Mouse (Mus musculus): ENCODE measurements around the gene Xxylt1.

The Xxylt1 gene

DNA sequence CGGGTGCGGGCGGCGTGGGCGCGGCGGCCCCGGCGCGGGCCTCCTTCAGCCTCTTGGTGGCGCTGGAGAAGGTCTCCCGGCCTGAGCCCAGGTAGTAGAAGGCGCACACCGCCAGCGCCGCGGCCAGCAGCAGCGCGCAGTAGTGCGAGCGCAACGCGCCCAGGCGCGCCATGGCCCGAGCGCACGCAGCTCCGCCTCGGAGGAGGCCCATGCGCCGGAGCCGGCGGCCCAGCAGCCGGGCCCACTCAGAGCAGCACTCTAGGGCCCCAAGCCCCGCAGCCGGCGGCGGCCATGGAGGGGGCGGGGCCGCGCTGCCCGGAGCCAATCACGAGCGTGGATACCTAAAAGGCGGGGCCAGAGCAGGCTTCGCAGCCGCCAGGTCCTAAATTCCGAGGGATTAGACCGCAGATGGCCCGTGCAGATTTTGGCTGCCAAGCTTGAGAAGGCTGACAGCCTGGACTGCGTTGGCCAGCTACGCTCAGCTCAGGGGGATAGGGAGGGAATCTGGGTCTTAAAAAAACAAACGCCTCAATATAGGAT, at the start of gene Xxylt1:
Gene Xxylt1 (minus strand): TSS at position 308 of the 540 bp plus-strand sequence.
- DNase-seq = peak; percentile 97 to 98

- DNase-seq = no peak
These were observed 46.9 kb upstream of the Xxylt1 start for GRCm38 (mm10) chr16:31128116-31128515.

GRCm38 (mm10) chr16:31124991-31125390, 43.8 kb upstream of the Xxylt1 start:
- DNase-seq = no peak

GRCm38 (mm10) chr16:31121612-31122011, 40.4 kb upstream of the Xxylt1 start:
- no peak for DNase-seq

GRCm38 (mm10) chr16:31113596-31113995, 32.4 kb upstream of the Xxylt1 start:
- DNase-seq = no peak

GRCm38 (mm10) chr16:31101352-31101751, 20.1 kb upstream of the Xxylt1 start:
- no peak for DNase-seq

DNA sequence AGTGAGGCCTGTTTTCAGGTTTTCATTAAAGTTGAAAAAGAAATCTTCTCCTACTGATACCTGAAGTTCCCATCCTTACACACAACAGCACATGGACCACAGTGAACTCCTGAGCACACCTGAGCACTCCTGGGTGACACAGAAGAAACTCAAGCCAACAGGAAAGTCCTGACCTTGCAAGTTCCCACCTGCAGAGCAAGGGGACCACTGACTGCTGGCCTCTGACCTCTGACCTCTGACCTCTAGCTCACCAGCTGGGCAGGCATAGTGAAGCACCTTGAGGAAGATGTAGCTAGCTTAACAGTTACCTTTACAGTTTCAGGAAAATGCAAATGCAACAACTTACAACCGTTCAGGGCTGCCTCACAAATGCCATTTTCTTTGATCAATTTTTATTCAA, 18.7 kb upstream of the Xxylt1 start:
- DNase-seq = no peak

DNA sequence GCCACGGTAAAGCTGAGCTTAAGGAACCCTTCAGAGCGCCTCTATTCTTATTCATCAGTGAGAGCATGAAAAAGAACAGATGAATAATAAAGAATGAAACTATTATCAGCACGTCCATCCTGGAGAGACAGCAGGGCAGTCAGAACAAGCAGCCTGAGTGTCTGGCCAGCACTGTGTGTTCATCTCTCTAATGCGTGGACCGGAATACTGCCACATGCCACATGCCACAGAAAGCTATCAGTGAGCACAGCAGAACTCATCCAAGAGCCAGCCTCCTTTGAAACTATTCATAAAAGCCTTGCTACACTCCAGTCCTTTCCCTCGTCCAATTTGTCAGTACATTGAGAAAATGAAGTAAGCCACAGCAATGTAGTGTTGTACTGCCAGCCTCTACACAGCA, 12.8 kb upstream of the Xxylt1 start:
- DNase-seq = no peak

DNA sequence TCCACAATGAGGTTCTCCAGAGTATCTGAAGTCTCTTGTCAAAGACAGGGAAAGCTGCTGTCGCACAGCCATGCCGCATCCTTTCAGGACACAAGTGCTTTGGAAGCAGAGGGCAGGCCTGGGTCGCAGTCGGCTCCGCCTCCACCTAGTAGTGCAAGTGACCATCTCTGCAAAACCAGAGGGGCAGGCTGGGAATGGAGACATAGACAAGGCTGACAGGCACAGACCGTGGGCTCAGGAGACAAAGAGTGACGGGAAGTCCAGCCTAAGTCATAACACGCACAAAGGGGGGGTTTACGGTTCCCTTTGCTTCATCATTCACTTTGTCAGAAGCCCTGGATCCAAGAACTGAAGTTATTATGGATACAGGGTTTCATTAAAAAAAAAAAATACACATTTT, 12.0 kb upstream of the Xxylt1 start:
- DNase-seq = no peak

- no peak for DNase-seq
These were observed 659 bp upstream of the Xxylt1 start for GRCm38 (mm10) chr16:31081891-31082290.

DNA sequence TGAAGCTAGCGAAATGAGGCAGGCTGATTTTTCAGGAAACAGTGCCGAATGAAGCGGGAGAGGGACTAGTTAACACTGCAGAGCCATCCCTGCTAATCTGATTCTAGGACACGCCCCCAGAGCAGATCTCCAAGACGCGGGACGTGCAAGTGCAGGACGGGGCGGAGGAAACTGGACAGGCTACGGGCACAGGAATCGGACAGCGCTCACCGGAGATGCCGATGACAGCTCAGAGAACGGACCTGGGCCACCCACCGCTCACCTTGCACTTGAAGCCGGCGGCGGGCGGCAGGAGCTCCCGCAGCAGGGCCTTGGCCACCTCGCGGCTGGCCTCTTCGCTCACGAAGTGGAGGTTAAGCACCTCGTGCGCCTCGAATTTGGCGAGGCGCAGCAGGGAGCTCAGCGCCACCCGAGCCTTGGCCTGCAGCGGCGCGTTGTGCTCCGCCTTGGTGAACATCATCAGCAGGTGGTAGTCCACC, 620 bp downstream of the Xxylt1 start:
- peak; percentile 70 to 81 for DNase-seq

DNA sequence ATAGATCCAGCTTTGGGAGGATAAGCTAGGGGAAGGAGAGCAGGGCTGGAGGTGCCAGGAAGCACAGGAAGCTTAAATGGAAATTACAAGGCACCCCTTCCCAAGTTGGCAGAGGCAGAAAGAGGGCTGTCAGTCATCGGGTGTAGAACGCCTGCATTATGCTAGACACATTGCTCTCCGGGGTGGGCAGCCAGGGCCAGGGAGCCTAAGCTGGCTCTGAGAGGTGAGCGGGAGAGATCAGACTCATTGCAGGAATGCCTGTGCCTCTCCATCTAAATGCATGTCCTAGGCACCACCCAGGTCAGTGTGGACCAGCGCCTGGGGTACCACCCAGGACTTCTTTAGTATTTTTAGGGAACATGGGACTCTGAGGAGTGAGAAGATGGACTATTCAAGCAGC, 3.8 kb downstream of the Xxylt1 start:
- no peak for DNase-seq

- no peak for DNase-seq
These were observed 4.8 kb downstream of the Xxylt1 start for GRCm38 (mm10) chr16:31076436-31076835.

DNA sequence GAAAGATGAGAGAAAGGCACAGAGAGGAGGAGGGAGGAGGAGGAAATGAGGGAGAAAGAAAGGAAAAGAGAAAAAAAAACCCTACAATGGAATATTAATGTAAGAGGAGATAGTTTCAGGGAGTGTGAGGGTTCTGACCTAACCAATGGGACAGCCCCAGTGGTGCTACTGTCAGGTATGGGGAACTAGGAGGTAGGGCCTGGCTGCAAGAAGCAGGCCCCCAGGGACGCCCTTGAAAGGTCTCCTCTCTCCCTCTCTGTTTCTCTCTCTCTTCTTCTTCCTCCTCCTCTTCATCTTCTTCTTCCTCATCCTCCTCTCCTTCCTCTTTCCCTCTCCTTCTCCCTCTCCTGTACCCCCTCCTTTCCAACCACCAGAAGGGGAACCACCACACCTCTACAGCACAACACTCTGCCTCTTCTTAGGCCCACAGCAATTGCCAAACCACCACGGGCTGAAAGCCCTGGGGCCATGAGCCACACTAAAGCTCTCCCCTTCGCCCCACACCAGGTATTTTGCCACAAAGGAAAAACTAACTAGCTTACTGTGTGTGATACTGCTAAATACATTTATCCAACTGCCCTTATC, 6.8 kb downstream of the Xxylt1 start:
- DNase-seq = no peak

DNA sequence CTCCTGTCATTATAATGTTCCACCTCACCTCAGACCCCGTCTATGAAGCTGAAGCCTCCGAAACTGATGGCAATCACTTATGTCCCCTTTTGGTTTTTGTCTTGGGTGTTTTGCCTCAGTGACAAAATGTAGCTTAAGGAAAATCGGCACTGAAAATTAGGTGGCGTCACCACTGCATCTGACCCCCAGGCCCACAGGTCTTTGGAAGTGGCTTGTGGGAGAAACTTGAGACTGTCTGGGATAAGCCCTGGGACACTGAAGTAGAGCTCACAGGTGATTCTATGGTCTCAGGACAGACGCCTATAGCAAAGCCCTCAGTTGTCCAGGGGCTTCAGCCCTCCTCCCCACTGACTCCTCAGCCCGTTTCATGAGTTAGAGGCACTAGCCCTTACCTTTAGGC, 9.5 kb downstream of the Xxylt1 start:
- no peak for DNase-seq

GRCm38 (mm10) chr16:31070358-31071133, 10.7 kb downstream of the Xxylt1 start:
- DNase-seq = peak; percentile 80 to 90

- DNase-seq = no peak
These were observed 11.7 kb downstream of the Xxylt1 start for GRCm38 (mm10) chr16:31069211-31070166.

GRCm38 (mm10) chr16:31068280-31068679, 13.0 kb downstream of the Xxylt1 start:
- DNase-seq = no peak

DNA sequence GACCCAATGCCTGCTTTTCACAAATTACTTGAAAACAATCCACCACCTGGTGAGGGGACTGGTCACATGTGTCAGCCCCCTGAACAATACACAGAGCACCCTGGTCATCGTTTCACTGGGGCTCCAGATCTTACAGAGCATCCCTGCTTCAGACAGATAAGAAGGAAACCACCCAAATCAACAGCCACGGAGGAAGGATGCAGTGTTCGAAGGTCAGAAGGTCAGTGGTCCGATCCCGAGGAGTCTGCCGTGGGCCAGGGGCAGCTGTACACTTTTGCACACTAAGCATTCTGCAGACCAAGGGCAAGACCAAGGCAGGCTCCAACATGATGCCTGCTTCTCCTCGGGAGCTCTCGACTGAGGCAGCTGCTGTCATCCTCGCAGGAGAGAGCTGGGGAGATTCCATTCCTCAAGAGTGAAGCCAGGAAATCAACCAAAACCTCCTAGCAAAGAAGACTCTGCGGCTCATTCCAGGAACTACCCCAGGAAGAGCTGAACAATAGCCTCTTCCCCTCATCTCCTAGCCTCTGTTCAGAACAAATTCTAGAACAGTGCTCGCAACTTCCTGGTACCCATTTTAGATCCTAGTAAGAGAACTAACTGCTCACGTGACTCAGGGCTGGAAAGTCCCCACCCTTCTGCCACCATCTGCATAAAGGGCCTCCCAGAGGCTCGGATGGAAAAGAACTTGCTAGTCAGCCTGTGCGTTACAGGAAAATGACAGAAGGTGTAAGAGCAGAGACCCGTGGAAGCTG, 14.7 kb downstream of the Xxylt1 start:
- no peak for DNase-seq

GRCm38 (mm10) chr16:31064782-31065181, 16.4 kb downstream of the Xxylt1 start:
- no peak for DNase-seq

DNA sequence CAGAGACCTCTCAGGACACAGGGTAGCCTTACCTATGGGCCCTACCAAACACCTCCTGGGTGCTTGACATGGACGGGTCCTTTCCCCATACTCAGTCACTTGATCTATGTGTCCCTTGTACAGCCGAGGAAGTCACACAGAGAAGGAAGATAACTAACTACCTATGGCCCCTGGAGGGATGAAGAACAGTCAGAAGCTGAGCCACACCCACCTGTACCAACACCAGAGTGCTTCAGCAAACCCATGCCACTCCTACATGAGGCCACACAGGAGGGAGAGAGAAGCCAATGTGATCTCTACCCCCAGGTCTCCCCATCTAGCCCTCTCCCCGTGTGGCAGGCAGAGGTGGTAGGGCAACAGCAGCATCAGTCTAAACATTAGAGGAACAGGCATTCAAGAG, 18.3 kb downstream of the Xxylt1 start:
- no peak for DNase-seq

DNA sequence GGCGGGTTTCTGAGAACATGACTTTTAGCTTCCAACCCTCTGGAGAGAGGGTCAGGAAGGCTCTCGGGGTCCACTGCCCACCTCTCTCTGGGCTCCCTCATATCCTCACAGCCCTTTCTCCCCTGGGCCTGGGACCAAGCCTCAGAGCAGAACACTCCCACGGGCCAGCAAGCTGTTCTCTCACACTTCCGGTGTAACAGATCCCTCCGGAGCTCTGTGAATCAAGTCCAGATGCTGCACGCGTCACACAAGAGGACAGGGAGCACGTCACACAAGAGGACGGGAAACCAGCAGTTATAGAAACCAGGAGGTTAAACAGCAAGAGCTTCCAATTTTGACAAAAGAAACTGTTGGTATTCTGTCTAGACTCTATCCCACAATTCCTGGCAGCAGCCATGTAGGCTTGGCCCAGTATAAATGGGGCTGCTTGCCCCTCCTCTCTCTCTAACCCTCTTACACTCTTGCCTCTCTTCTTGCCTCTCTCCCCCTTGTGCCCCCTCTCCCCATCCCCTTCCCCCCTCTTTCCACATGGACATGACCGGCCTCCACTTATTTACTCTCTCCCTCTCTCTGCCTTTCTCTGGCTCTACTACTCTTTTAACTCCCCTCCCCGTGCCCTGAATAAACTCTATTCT, 19.9 kb downstream of the Xxylt1 start:
- DNase-seq = no peak

Measured in cerebellum, adult 18-20 months (tissue).